Mouse (Mus musculus): ENCODE results near the gene Bgn.

GRCm38 (mm10) chrX:73483484-73483810 lies at the start of gene Bgn:
- TF ChIP-seq CTCF (IDR thresholded peaks at IDR 0.05; ENCODE audit: borderline replicate concordance, extremely low read depth, insufficient read depth, insufficient read length) (no peak), POLR2A (IDR thresholded peaks at IDR 0.05; ENCODE audit: borderline replicate concordance, extremely low read depth, insufficient read depth, insufficient read length, poor library complexity, severe bottlenecking) (no peak)
